Mouse (Mus musculus) right cerebral cortex, adult 2 months (tissue): ENCODE results near the gene Dvl3.
A peak's percentile ranks its signal among the peaks of the same experiment; 100 is the strongest.

Experiments
- DNase-seq, 2 experiments: peaks; one replicate each; pipeline ENCODE4 v3.0.0; 2021 to 2022; ENCODE audit warnings: low spot score in 2 of 2

Dvl3 gene

DNA sequence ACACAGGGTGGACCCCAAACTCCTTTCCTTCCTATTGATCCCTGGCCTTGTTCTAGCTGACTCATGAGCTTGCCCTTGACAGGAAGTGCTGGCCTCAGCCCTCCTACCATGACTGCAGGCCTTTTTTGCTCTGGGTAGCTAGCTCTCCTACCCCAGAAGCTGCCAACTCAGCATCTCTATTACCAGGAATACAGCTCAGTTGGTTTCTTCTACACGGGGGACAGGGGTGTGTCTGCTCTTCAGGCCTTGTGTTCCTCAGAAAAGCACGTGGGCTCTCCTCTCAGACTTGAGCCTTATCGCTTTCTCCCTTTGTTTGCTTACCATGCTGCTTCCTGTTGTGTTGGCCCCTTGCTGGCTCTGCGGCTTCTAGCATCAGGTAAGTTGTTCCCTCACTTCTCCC is 23.7 kb downstream of the Dvl3 start:
- DNase-seq: no peak

DNA sequence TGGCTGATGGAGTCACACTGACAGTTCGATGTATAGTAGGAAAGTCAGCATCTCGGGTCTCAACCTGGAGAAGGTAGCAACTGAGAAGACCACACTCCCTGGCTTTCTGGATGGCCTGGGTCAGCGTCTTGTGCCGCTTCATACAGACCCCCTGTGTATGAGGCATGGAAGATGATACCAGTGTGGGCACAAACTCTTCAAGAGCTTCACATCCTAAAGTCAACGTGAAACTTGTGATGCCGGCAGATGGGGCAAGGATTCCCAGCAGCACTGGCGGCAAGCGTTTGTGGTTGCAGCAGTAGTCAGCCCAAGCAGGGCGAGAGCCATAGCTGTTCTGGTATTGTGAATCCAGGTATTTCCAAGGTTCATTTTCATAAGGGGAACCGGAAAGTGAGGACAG is 28.9 kb downstream of the Dvl3 start:
- DNase-seq: no peak

DNA sequence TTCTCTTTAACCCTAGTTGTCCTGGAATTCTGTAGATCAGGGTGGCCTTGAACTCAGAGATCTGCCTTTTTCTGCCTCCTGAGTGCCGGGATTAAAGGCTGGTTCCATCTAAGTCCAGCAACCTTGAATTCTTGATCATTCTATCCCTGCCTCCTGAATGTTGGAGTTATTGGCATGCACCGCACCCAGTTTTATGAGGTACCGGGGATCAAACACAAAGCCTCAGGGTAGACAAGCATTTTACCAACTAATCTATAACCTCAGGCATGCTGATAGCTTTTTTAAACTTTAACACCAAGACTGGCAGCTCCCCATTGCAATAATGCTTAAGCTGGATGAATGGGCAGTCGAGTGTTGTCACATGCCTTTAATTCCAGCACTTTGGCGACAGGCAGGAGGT is 30.6 kb downstream of the Dvl3 start:
- no peak for DNase-seq

DNA sequence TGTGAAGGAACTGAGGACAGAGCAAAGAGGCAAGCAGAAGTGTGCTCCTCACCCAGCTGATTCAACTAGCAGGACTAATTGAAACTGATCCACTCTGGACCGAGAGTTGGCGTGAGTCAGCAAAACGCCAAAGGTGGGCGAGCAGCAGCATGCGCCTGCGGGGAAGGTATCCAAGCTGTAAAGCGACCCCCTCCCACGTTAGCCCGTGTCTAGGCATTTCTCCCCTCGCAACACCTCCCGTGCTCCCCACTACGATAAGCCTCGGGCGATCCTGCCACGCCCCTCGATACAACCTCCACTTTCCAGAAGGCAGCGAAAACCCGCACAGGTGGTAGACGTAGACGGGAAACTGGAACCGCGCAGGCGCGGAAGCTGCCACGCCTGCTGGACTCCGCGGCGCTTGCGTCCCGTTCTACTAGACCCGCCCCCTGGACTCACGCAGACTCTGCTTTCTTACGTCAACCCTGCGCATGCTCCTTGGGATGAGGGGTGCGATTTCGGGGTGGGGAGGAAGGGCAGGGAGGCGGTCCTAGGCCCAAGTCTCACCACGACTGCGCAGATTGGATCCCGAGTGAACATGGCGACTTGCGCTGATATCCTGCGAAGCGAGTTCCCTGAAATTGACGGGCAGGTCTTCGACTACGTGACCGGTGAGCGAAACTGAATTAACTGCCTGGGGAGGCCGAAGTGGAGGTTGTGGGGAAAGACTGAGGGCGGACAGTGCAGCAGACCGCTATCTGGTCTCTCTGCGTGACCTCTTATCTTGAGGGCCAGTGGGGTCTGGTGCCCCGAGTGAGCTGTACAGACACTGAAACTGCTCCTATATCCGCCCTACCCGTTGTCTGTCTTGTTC is 31.5 kb downstream of the Dvl3 start, which contains the start of gene Abcf3:
Gene Abcf3 (plus strand): TSS at position 482 of the 853 bp plus-strand sequence.
- DNase-seq: peak; percentile 97 to 98

DNA sequence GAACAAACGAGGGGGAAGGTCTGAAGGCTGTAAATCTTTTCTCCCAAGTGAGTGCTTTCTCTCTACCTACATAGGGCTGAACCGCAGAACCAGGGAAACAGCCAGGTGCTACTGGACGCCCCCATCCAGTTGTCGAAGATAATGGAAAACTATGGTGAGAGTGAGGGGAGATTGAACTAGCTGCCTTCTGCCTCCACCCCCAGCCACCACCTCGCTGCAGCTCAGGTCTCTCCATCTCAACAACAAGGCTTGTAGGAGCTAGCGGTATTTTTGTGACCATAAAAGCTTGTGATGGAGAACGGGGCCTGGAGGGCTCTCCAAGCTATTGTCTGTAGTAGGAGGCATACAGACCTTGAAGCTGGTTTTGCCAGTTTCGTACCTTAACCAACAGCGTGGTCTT is 32.4 kb downstream of the Dvl3 start:
- DNase-seq: no peak

DNA sequence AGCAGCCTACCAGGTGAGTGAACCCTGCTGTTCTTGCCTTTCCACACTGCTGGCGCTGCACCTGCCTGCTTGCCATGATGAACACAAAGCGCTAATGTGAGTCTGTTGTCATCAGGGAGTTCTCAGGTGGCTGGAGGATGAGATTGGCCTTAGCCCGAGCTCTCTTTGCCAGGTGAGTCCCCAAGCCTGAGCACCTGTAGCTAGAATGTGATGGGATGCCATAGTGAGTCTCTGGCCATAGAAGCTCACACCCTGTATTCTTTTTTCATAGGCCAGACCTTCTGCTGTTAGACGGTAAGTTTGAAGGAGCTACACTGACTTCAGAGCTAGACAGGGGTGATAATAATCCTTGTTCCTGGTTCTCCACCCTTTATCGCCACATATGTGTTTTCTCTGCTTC is 34.9 kb downstream of the Dvl3 start:
- no peak for DNase-seq

DNA sequence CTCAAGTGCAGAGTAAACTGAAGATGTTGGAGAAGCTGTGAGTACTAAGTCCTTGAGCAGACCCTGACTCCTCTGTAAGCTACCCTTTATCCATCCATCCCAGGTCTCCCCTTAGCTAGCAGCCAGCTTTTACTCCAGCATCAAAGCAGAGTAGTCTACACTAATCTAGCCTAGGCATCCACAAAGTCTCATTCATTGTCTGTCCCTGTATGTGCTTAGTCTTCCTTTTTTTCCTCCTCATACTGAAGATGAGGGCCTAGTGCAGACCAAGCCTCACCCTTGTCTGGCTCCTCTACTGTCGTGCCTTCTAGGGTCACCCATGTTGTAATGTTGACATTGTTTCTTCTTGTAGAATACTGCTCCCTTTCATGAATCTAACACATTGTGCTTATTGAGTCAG is 35.8 kb downstream of the Dvl3 start:
- no peak for DNase-seq

DNA sequence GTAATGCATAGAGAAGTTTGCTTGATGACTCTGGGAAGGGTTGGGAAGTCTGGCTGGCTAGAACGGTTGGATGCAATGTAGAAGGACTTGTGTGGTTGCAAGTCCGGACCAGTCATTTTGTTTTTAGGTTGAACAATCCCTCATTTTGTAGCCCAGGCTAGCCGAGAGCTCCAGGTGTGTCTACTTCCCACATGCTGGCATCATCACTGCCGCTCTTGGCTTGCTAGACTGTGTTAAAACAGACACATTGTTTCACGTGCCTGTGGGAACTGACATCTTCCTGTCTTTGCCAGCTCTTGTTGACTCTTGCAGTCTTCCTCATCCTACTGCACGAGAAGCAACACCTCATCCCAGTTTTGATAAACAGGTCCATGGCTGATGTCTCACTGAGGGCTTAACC is 38.2 kb downstream of the Dvl3 start:
- DNase-seq: no peak

DNA sequence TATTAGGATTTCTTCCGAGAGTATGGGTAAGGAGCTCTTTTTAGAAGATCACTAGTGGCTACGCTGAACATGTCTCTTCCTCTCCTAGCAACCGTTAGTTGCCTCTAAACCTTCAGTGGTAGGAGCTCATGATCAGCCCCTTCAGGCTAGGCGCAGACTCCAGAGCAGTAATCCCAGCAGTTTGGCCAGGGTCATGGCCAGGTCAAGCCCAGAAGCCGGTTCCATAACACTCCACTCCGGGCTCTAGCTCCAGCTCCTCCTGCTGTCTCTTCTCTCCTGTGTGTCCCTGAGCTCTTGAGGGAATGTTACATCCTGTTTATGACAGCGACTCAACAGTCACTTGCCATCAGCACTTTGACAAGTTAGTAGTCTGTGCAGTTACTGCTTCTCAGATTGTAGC is 40.6 kb downstream of the Dvl3 start:
- no peak for DNase-seq

DNA sequence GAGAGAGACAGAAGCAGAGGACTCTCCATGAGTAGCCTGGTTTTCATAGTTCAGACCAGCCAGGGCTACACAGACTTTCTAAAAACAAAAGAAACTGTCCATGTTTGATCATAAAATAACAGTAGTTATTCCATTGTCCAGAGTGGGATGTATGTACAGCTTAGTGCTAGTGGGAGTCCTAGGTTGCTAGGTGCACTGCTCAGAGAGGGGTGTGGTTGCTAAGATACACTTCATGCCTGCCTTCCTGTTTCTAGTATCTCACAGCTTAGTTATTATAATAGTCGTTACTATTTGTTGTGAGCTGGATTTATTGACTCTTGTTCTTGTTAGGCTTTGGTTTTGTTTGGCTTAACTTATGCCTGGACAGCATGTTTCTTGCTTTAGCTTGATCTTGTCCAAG is 48.3 kb downstream of the Dvl3 start:
- DNase-seq: no peak
